Mouse (Mus musculus) heart, adult 2 months (tissue): Measurements from ENCODE around the gene Wdpcp. TPM values are rescaled to one million over a fixed set of nuclear protein-coding genes. Genes with fewer than 3 reads are reported as not detected.
"Not testable (repeated sequence)": the region's sequence is repeated elsewhere in the genome, so short reads cannot be mapped to it uniquely, and the experiment has no call there.

Experiments
- DNase-seq, 2 experiments: peaks; one replicate each; pipeline ENCODE4 v3.0.0; 2021
- H3K27ac ChIP-seq: fragments of 200-600 bp; 2 replicates; pipeline ENCODE4 v1.8.1; 2022
- H3K27me3 ChIP-seq: fragments of 200-500 bp; 2 replicates; pipeline ENCODE4 v1.6.1; 2012; ENCODE audit warnings: mild to moderate bottlenecking, low read length, inconsistent platforms, mixed read lengths; ENCODE audit not compliant: control insufficient read depth, insufficient read depth
- H3K36me3 ChIP-seq: fragments of 200-500 bp; 2 replicates; pipeline ENCODE4 v1.6.1; 2012; ENCODE audit warnings: low read length, inconsistent platforms; ENCODE audit not compliant: control insufficient read depth, insufficient read depth
- H3K4me1 ChIP-seq: fragments of 200-500 bp; 2 replicates; pipeline ENCODE4 v1.6.1; 2011; ENCODE audit warnings: low read length; ENCODE audit not compliant: control insufficient read depth, insufficient read depth
- H3K4me3 ChIP-seq: fragments of 200-600 bp; 2 replicates; pipeline ENCODE4 v1.8.1; 2022
- H3K79me2 ChIP-seq: fragments of 200-500 bp; replicated peaks from 2 replicates; pipeline ENCODE4 v1.6.1; 2012; ENCODE audit warnings: mild to moderate bottlenecking, inconsistent platforms, low read length, moderate library complexity, mixed read lengths; ENCODE audit not compliant: control insufficient read depth, insufficient read depth
- H3K9ac ChIP-seq: fragments of 200-500 bp; 2 replicates; pipeline ENCODE4 v1.6.1; 2012; ENCODE audit warnings: low read depth, mild to moderate bottlenecking, control low read depth, inconsistent platforms, low read length, mixed read lengths
- CTCF ChIP-seq: fragments of 200-600 bp; IDR thresholded peaks from 2 replicates; pipeline ENCODE4 v1.8.1; 2022; ENCODE audit warnings: antibody characterized with exemption, mild to moderate bottlenecking, moderate library complexity
- EP300 ChIP-seq: fragments of 200-500 bp; IDR thresholded peaks from 2 replicates; pipeline ENCODE4 v1.6.1; 2011; ENCODE audit warnings: low read depth, low read length, control low read depth; ENCODE audit not compliant: insufficient read depth
- POLR2A ChIP-seq: fragments of 200-500 bp; IDR thresholded peaks from 2 replicates; pipeline ENCODE4 v1.6.1; 2011; ENCODE audit warnings: mild to moderate bottlenecking, low read depth, low read length, control low read depth; ENCODE audit not compliant: insufficient read depth
- WGBS: fragments of 180-500 bp; shearing (Covaris S2); methylation state at CpG from one replicate; pipeline ENCODE4 v1.1.7; 2018; 5-methylcytosine and 5-hydroxymethylcytosine counted together
- intact Hi-C: fragments of 180-260 bp; cut with DNase I; formaldehyde crosslinking; loops from one replicate; pipeline ENCODE4 v1.15.1; 2025
- long read RNA-seq: library from polyadenylated mRNA; stranded (forward); transcript quantifications from one replicate; pipeline ENCODE4 v2.0.0, GENCODE M21; 2021
- polyA plus RNA-seq: library from polyadenylated mRNA; depleted of rRNA; stranded (reverse); fragments of >200 nt; gene quantifications from 2 replicates; pipeline ENCODE4 v1.2.3, GENCODE M21; 2012; rRNA removed
- total RNA-seq, 2 experiments: library from RNA; stranded (reverse); gene quantifications; 2 replicates each; pipeline ENCODE4 v1.2.3; 2021

Wdpcp gene
- total RNA-seq (1 to 10 TPM; 4.2 to 5.4 TPM), polyA plus RNA-seq (1.4 and 5.8 TPM in 2 replicates)
- long read RNA-seq, partial matches to known transcripts = 0 of 2 reads
- long read RNA-seq, other reads (novel, unspliced or antisense) = 0 of 2 reads

DNA sequence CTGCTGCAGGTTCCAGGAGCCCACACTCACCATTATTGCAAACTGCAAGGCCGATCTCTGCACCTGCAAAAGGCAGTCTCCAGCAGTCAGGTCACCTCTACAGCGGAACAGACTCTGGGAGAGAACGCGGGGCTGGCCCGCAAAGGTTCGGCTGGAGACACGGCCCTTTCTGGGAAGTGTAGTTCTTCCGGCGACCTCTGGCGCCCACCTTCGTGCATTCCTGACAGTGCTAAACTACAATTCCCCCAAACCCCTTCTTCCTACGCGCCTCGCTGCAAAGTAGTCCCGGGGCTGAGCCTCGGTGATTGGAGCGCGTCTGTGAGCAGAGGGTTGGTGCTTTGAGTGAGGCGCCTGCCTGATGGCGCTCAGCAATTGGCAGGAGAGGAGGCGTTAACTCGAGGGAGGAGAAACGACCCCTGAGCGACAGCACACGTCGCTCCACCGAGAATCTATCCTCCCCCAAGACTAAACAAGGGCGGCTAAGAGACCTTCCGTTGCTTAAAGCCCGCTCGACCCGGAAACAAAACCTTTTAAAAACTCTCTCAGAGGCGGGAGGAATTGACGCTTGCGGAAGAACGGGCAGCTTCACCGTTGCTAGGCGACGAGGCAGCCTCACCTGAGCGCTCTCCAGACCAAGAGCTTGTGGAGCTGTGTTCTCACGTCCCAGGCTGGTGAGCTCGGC is at the start of gene Wdpcp, which contains the start of gene Mdh1:
Gene Wdpcp (plus strand): TSS at position 536 of the 682 bp plus-strand sequence.
Gene Mdh1 (minus strand): TSS at position 668 of the 682 bp plus-strand sequence.
- peak within 1 kb of the TSS; percentile 96 for H3K27ac ChIP-seq
- H3K4me1 ChIP-seq = peaks cover 4% of the 10 kb centered on the region
- TF ChIP-seq POLR2A = peak; percentile 99
- TF ChIP-seq EP300 = peak; percentile 24; the same call in 1 of the 2 replicates
- peak; percentile 60 for TF ChIP-seq CTCF
- 0 out of 2 replicates have a peak, but pooled peaks cover 1% of the 10 kb centered on the region for H3K79me2 ChIP-seq
- H3K9ac ChIP-seq = peak within 1 kb of the TSS; percentile 84
- intact Hi-C loops = loop anchor here (5.0 kb wide), 1 partner anchor 205 kb away; no protein-coding TSS in a partner anchor
- no peaks in the 10 kb centered on the region for H3K27me3 ChIP-seq
- peak; percentile 90 to 98 for DNase-seq
- peak within 1 kb of the TSS; percentile 72 for H3K4me3 ChIP-seq
- under 1% methylated on average over 42 of the region's 42 CpGs for WGBS
- peaks cover 18% of the 10 kb centered on the region for H3K36me3 ChIP-seq

DNA sequence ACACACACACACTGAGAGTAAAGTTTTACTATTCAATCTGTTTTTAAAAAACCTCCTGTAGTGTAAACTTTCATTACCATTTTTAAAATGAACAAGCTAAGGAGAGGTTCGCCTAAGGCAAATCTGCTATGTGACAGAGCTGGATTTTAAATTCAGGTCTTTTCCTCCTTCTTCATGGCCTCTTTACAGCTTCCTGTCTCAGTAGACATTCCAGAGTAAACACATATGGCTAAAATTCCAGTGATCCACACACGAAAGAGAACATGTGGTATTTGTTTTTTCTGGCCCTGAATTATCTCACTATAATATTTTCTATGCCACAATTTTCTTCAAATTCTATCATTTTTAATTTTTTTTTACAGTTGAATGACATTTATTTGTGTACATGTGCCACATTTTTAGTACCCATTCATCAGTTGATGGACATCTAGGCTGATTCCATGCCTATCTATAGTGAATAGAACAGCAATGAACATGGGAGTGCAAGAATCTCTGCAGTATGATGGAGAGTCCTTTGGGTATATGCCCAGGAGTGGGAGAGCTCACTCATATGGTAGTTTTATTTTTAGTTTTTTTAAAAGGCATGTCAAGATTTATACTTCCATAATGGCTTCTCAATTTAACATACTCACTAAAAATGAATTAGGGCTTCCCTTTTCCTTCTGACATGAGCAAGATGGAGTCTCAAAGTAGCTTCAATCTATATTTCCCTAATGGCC is 43.2 kb upstream of the Wdpcp start:
- no peak overlapping the region for H3K27ac ChIP-seq
- no peak overlapping the region for H3K9ac ChIP-seq
- TF ChIP-seq POLR2A (no peak), EP300 (no peak), CTCF (no peak)
- DNase-seq = no peak
- no peaks in the 10 kb centered on the region for H3K4me1 ChIP-seq
- H3K79me2 ChIP-seq = no peaks in the 10 kb centered on the region
- H3K4me3 ChIP-seq = no peak overlapping the region
- no peaks in the 10 kb centered on the region for H3K27me3 ChIP-seq
- 50% methylated on average over 2 of the region's 2 CpGs for WGBS
- intact Hi-C loops = no loop called here
- no peaks in the 10 kb centered on the region for H3K36me3 ChIP-seq

GRCm38 (mm10) chr11:21530856-21531255 is 41.2 kb upstream of the Wdpcp start:
- H3K4me3 ChIP-seq, DNase-seq, H3K9ac ChIP-seq, H3K79me2 ChIP-seq, intact Hi-C loops, H3K27me3 ChIP-seq, H3K27ac ChIP-seq, H3K36me3 ChIP-seq, H3K4me1 ChIP-seq: not testable (repeated sequence)
- whole genome bisulfite sequencing = 87% methylated on average over 2 of the region's 2 CpGs

- DNase-seq = no peak
- Histone ChIP-seq H3K27me3 (no peaks in the 10 kb centered on the region), H3K79me2 (no peaks in the 10 kb centered on the region), H3K36me3 (no peaks in the 10 kb centered on the region), H3K4me3 (no peak overlapping the region), H3K27ac (no peak overlapping the region), H3K4me1 (no peaks in the 10 kb centered on the region), H3K9ac (no peak overlapping the region)
- intact Hi-C loops = no loop called here
- WGBS = 38% methylated on average over 2 of the region's 2 CpGs
- no peak for TF ChIP-seq CTCF
- no peak for TF ChIP-seq EP300
- TF ChIP-seq POLR2A = no peak
Measured at GRCm38 (mm10) chr11:21540072-21540471, 32.0 kb upstream of the Wdpcp start.

- Histone ChIP-seq H3K9ac (no peak overlapping the region), H3K27ac (no peak overlapping the region), H3K79me2 (no peaks in the 10 kb centered on the region), H3K4me1 (no peaks in the 10 kb centered on the region), H3K4me3 (no peak overlapping the region), H3K27me3 (no peaks in the 10 kb centered on the region), H3K36me3 (no peaks in the 10 kb centered on the region)
- no peak for DNase-seq
- TF ChIP-seq POLR2A (no peak), EP300 (no peak), CTCF (no peak)
- 93% methylated on average over 2 of the region's 2 CpGs for WGBS
- intact Hi-C loops = no loop called here
Measured at GRCm38 (mm10) chr11:21540622-21541021, 31.4 kb upstream of the Wdpcp start.

- peak in 1 of 2 experiments; percentile 13 for DNase-seq
- Histone ChIP-seq H3K4me1 (no peaks in the 10 kb centered on the region), H3K36me3 (no peaks in the 10 kb centered on the region), H3K27ac (no peak overlapping the region), H3K79me2 (no peaks in the 10 kb centered on the region), H3K4me3 (no peak overlapping the region), H3K9ac (no peak overlapping the region), H3K27me3 (no peaks in the 10 kb centered on the region)
- WGBS = 61% methylated on average over 5 of the region's 5 CpGs
- TF ChIP-seq EP300 (no peak), CTCF (no peak), POLR2A (no peak)
- intact Hi-C loops = no loop called here
Measured at GRCm38 (mm10) chr11:21542731-21543130, 29.3 kb upstream of the Wdpcp start.
